Mouse (Mus musculus) thymus, adult 2 months (tissue): ENCODE results near the gene Fbxw7. TPM values are rescaled to one million over a fixed set of nuclear protein-coding genes. Genes with fewer than 3 reads are reported as not detected.

Experiments
- DNase-seq: peaks from one replicate; pipeline ENCODE4 v3.0.0; 2021
- H3K27ac ChIP-seq: fragments of 200-500 bp; 2 replicates; pipeline ENCODE4 v1.5.1; 2012; ENCODE audit warnings: low read length, control low read depth; ENCODE audit not compliant: control insufficient read depth, insufficient read depth
- H3K27me3 ChIP-seq: fragments of 200-500 bp; 2 replicates; pipeline ENCODE4 v1.6.1; 2012; ENCODE audit warnings: mild to moderate bottlenecking, low read length, moderate library complexity, mixed read lengths; ENCODE audit not compliant: control insufficient read depth, insufficient read depth
- H3K36me3 ChIP-seq: fragments of 200-500 bp; 2 replicates; pipeline ENCODE4 v1.6.1; 2012; ENCODE audit warnings: mild to moderate bottlenecking, low read length, moderate library complexity; ENCODE audit not compliant: control insufficient read depth, insufficient read depth
- H3K4me1 ChIP-seq: fragments of 200-500 bp; replicated peaks from 2 replicates; pipeline ENCODE4 v1.6.1; 2012; ENCODE audit warnings: low read length; ENCODE audit not compliant: control insufficient read depth, insufficient read depth
- H3K4me3 ChIP-seq: fragments of 200-500 bp; 2 replicates; pipeline ENCODE4 v1.5.1; 2012; ENCODE audit warnings: mild to moderate bottlenecking, low read length, control low read depth, moderate library complexity; ENCODE audit not compliant: control insufficient read depth, insufficient read depth
- CTCF ChIP-seq: fragments of 200-500 bp; IDR thresholded peaks from 2 replicates; pipeline ENCODE4 v1.5.1; 2012; ENCODE audit warnings: mild to moderate bottlenecking, control low read depth, low read length, moderate library complexity, borderline replicate concordance; ENCODE audit not compliant: control insufficient read depth, poor library complexity, insufficient read depth; ENCODE audit errors: extremely low read depth
- POLR2A ChIP-seq: fragments of 200-500 bp; IDR thresholded peaks from 2 replicates; pipeline ENCODE4 v1.6.1; 2012; ENCODE audit warnings: mild to moderate bottlenecking, low read length, control low read depth, moderate library complexity; ENCODE audit not compliant: control insufficient read depth, poor library complexity, insufficient read depth; ENCODE audit errors: extremely low read depth
- WGBS: fragments of 180-500 bp; shearing (Covaris S2); methylation state at CpG from one replicate; pipeline ENCODE4 v1.1.7; 2018; 5-methylcytosine and 5-hydroxymethylcytosine counted together
- polyA plus RNA-seq: library from polyadenylated mRNA; depleted of rRNA; stranded (reverse); fragments of >200 nt; gene quantifications from 2 replicates; pipeline ENCODE4 v1.2.3, GENCODE M21; 2012

Fbxw7 gene
- polyA plus RNA-seq, 1 experiment, result 8.3 TPM

- DNase-seq, result no peak
- Histone ChIP-seq H3K27ac (no peak overlapping the region), H3K4me3 (no peak overlapping the region), H3K36me3 (peaks cover 50% of the 10 kb centered on the region), H3K27me3 (no peaks in the 10 kb centered on the region), H3K4me1 (no peaks in the 10 kb centered on the region)
- TF ChIP-seq CTCF, result no peak
- TF ChIP-seq POLR2A, result no peak
- 96% methylated on average over 5 of the region's 5 CpGs for WGBS
These were observed 156.5 kb downstream of the Fbxw7 start for GRCm38 (mm10) chr3:84971561-84971960.

DNA sequence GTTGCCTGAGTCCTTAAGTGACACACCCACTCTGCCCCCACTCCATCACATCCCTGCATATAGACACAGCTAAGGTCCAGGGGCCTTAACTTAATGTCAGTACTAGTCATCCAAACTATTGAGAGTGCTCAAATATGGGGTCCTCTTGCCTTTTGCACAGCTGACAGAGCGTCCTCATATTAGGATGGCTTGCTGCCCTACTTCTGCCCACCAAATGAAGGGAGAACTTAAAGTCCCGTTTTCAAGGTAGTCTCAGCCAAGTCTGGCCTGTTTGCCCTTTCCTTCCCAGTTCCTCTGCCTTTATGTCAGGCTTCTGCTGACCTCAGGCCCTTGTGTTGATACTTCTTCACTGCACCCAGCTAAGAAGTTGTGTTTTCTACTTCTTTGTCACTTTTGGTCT lies 157.8 kb downstream of the Fbxw7 start:
- no peak overlapping the region for H3K4me3 ChIP-seq
- WGBS, result 100% methylated on average over 2 of the region's 2 CpGs
- peaks cover 59% of the 10 kb centered on the region for H3K36me3 ChIP-seq
- no peaks in the 10 kb centered on the region for H3K4me1 ChIP-seq
- no peak for TF ChIP-seq POLR2A
- TF ChIP-seq CTCF, result no peak
- DNase-seq, result no peak
- H3K27ac ChIP-seq, result no peak overlapping the region
- H3K27me3 ChIP-seq, result no peaks in the 10 kb centered on the region

GRCm38 (mm10) chr3:84974193-84974592 lies 159.1 kb downstream of the Fbxw7 start:
- WGBS, result over 99% methylated on average over 9 of the region's 9 CpGs

DNA sequence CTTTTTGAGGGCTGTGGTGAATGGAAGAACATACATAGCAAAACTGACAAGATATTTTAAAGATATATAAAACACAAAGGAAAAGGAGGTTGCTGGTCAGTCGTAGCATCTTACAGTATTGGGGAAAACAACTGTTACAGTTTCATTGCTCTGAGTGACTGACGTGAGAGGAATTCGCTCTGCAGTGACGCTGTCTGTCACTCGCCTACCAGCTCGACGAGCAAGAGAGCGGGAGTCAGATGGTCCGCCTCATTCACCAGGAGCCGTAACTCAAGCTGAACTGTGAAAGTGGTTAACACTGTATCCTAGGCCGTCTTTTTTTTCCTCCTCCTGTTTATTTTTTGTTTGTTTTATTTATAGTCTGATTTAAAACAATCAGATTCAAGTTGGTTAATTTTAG lies 163.6 kb downstream of the Fbxw7 start:
- H3K36me3 ChIP-seq, result peaks cover 24% of the 10 kb centered on the region

More at GRCm38 (mm10) chr3:84974193-84974592, 159.1 kb downstream of the Fbxw7 start:
- Histone ChIP-seq H3K27ac (no peak overlapping the region), H3K36me3 (peaks cover 54% of the 10 kb centered on the region), H3K4me3 (no peak overlapping the region), H3K27me3 (no peaks in the 10 kb centered on the region), H3K4me1 (no peaks in the 10 kb centered on the region)
- no peak for DNase-seq
- TF ChIP-seq POLR2A (no peak), CTCF (no peak)

DNA sequence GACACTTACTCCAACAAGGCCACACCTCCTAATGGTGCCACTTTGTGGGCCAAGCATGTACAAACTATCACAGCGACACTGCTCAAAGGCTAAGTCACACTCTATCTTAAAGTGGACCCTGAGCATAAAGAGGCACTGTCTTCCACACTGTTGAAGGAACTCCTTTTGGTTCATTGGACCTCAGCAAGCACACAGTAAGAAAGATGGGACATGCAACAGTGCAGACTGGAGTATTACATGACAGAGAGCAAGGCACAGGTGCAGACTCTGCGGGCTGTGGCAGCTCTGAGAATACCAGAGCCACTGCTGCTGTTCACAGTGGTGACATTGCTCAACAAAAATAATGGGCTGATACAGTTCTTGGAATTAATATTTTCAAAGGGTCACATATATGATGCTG lies 165.1 kb downstream of the Fbxw7 start:
- H3K4me3 ChIP-seq, result no peak overlapping the region
- no peak overlapping the region for H3K27ac ChIP-seq
- no peaks in the 10 kb centered on the region for H3K27me3 ChIP-seq
- no peak for DNase-seq
- TF ChIP-seq POLR2A (no peak), CTCF (no peak)
- peaks cover 19% of the 10 kb centered on the region; the same call in 1 of the 2 replicates for H3K36me3 ChIP-seq
- 95% methylated on average over 2 of the region's 2 CpGs for WGBS
- H3K4me1 ChIP-seq, result no peaks in the 10 kb centered on the region

More for the DNA sequence above, 163.6 kb downstream of the Fbxw7 start:
- Histone ChIP-seq H3K4me1 (no peaks in the 10 kb centered on the region), H3K27ac (no peak overlapping the region), H3K4me3 (no peak overlapping the region), H3K27me3 (no peaks in the 10 kb centered on the region)
- TF ChIP-seq CTCF (no peak), POLR2A (no peak)
- 97% methylated on average over 11 of the region's 11 CpGs for WGBS
- DNase-seq, result no peak

- no peak for DNase-seq
- no peak overlapping the region for H3K4me3 ChIP-seq
- 93% methylated on average over 4 of the region's 4 CpGs for WGBS
- no peaks in the 10 kb centered on the region for H3K27me3 ChIP-seq
- peaks cover 2% of the 10 kb centered on the region; the same call in 1 of the 2 replicates for H3K36me3 ChIP-seq
- no peak overlapping the region for H3K27ac ChIP-seq
- TF ChIP-seq POLR2A (no peak), CTCF (no peak)
- no peaks in the 10 kb centered on the region for H3K4me1 ChIP-seq
These were observed 167.6 kb downstream of the Fbxw7 start for GRCm38 (mm10) chr3:84982688-84983087.

DNA sequence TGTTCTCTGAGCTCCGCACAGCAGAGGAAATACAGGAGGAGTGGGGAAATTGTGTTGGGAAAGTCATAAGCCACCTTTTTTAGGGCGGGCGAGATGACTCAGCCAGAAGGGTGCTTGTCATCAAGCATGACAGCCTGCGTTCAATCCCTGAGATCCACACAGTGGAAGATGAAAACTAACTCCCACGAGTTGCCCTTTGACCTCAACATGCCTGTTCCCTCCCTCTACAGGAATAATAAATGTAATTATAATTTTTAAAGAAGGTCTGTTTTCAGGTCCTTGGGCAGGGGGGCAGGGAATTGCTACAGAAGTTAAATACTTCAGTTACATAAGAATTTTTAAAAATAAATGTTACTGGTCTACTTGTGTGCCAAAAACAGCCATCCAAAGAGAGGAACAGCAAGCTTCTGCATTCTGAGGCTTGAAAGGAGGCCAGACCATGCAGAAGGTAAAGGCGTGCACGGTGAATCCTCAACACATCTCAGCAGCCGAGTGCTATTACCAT lies 170.1 kb downstream of the Fbxw7 start:
- Histone ChIP-seq H3K4me1 (no peaks in the 10 kb centered on the region), H3K4me3 (no peak overlapping the region), H3K27ac (no peak overlapping the region), H3K36me3 (no peaks in the 10 kb centered on the region), H3K27me3 (no peaks in the 10 kb centered on the region)
- DNase-seq, result no peak
- 84% methylated on average over 8 of the region's 8 CpGs for WGBS
- TF ChIP-seq CTCF (no peak), POLR2A (no peak)
